Mouse (Mus musculus): ENCODE measurements around the gene Tspoap1.

GRCm38 (mm10) chr11:87760301-87761081 lies at the start of gene Tspoap1:
- TF ChIP-seq CTCF (IDR thresholded peaks at IDR 0.05; ENCODE audit: control insufficient read depth, insufficient read depth, insufficient replicate concordance, low read depth, low read length) (no peak), POLR2A (IDR thresholded peaks at IDR 0.05; ENCODE audit: control insufficient read depth, low read depth, low read length) (no peak; the same call in 1 of the 2 replicates)
